Mouse (Mus musculus) right cerebral cortex, adult 2 months (tissue): Measurements from ENCODE around the gene Chrna1.
A peak's percentile ranks its signal among the peaks of the same experiment; 100 is the strongest.

ENCODE experiments used
- DNase-seq, 2 experiments: peaks; one replicate each; pipeline ENCODE4 v3.0.0; 2021 to 2022; ENCODE audit warnings: low spot score in 2 of 2

Chrna1 gene

GRCm38 (mm10) chr2:73580166-73580565 is at the start of gene Chrna1:
Chrna1 (minus strand) TSS chr2:73580338.
- DNase-seq, result no peak

GRCm38 (mm10) chr2:73618486-73619052 is 38.4 kb upstream of the Chrna1 start:
- peak in 1 of 2 experiments; percentile 1 for DNase-seq

- DNase-seq, result no peak
These were observed 36.4 kb upstream of the Chrna1 start for GRCm38 (mm10) chr2:73616434-73617057.

GRCm38 (mm10) chr2:73615456-73615855 is 35.3 kb upstream of the Chrna1 start:
- DNase-seq, result no peak

- no peak for DNase-seq
These were observed 34.2 kb upstream of the Chrna1 start for GRCm38 (mm10) chr2:73614303-73614702.

GRCm38 (mm10) chr2:73612941-73613340 is 32.8 kb upstream of the Chrna1 start:
- no peak for DNase-seq

- no peak for DNase-seq
These were observed 32.3 kb upstream of the Chrna1 start for GRCm38 (mm10) chr2:73612367-73612914.

GRCm38 (mm10) chr2:73611798-73612197 is 31.7 kb upstream of the Chrna1 start:
- DNase-seq, result no peak

GRCm38 (mm10) chr2:73609724-73610210 is 29.6 kb upstream of the Chrna1 start:
- no peak for DNase-seq

GRCm38 (mm10) chr2:73609067-73609723 is 29.1 kb upstream of the Chrna1 start:
- DNase-seq, result no peak

GRCm38 (mm10) chr2:73608391-73608790 is 28.3 kb upstream of the Chrna1 start:
- no peak for DNase-seq

- DNase-seq, result no peak
These were observed 27.5 kb upstream of the Chrna1 start for GRCm38 (mm10) chr2:73607609-73608008.

GRCm38 (mm10) chr2:73607146-73607545 is 27.0 kb upstream of the Chrna1 start:
- DNase-seq, result no peak

GRCm38 (mm10) chr2:73606616-73607015 is 26.5 kb upstream of the Chrna1 start:
- no peak for DNase-seq

- peak; percentile 92 to 93 for DNase-seq
These were observed 24.9 kb upstream of the Chrna1 start for GRCm38 (mm10) chr2:73605077-73605476.

GRCm38 (mm10) chr2:73604579-73604978 is 24.4 kb upstream of the Chrna1 start:
- DNase-seq, result no peak

GRCm38 (mm10) chr2:73600650-73601049 is 20.5 kb upstream of the Chrna1 start:
- DNase-seq, result no peak

- DNase-seq, result no peak
These were observed 17.6 kb upstream of the Chrna1 start for GRCm38 (mm10) chr2:73597772-73598171.

GRCm38 (mm10) chr2:73596786-73597185 is 16.6 kb upstream of the Chrna1 start:
- DNase-seq, result peak; percentile 89 to 91

GRCm38 (mm10) chr2:73596326-73596725 is 16.2 kb upstream of the Chrna1 start:
- DNase-seq, result no peak

- DNase-seq, result no peak
These were observed 12.9 kb upstream of the Chrna1 start for GRCm38 (mm10) chr2:73593101-73593439.

- peak; percentile 71 to 82 for DNase-seq
These were observed 12.3 kb upstream of the Chrna1 start for GRCm38 (mm10) chr2:73592231-73593100.
